Mouse (Mus musculus) heart, embryonic 14.5 days (tissue): ENCODE data around the gene Jup. TPM values are rescaled to one million over a fixed set of nuclear protein-coding genes. Genes with fewer than 3 reads are reported as not detected.
A peak's percentile ranks its signal among the peaks of the same experiment; 100 is the strongest.

Experiments used
- ATAC-seq: fragments of 200-750 bp; cut with Nextera tagmentation; 2 replicates; pipeline ENCODE4 v1.8.0; 2017; ENCODE audit warnings: low read depth, moderate TSS enrichment; ENCODE audit not compliant: insufficient number of reproducible peaks, insufficient read depth, low FRiP score
- H3K27ac ChIP-seq, 2 experiments: fragments of 200-500 bp in 1 of 2; fragments of 300-500 bp in 1 of 2; sonication (generic) in 1 of 2; replicated peaks in 1 of 2; 2 replicates each; pipeline ENCODE4 v1.5.1; 2012 to 2014; ENCODE audit warnings: low read depth in 2 of 2, low read length in 2 of 2, control low read depth in 1 of 2, mild to moderate bottlenecking in 1 of 2, mixed read lengths in 1 of 2; ENCODE audit not compliant: control insufficient read depth in 1 of 2, insufficient read depth in 1 of 2
- H3K27me3 ChIP-seq: fragments of 300-500 bp; sonication (generic); 2 replicates; pipeline ENCODE4 v1.6.1; 2014; ENCODE audit warnings: mild to moderate bottlenecking, low read length, control low read depth; ENCODE audit not compliant: control insufficient read depth, insufficient read depth
- H3K36me3 ChIP-seq: fragments of 300-500 bp; sonication (generic); 2 replicates; pipeline ENCODE4 v1.6.1; 2014; ENCODE audit warnings: mild to moderate bottlenecking, control low read depth, low read length, mixed read lengths; ENCODE audit not compliant: control insufficient read depth, insufficient read depth
- H3K4me1 ChIP-seq, 2 experiments: fragments of 200-500 bp in 1 of 2; fragments of 300-500 bp in 1 of 2; sonication (generic) in 1 of 2; 2 replicates each; pipeline ENCODE4 v1.6.1; 2012 to 2014; ENCODE audit warnings: low read length in 2 of 2, control low read depth in 1 of 2, mixed read lengths in 1 of 2; ENCODE audit not compliant: control insufficient read depth in 2 of 2, insufficient read depth in 2 of 2
- H3K4me2 ChIP-seq: fragments of 300-500 bp; sonication (generic); 2 replicates; pipeline ENCODE4 v1.6.1; 2014; ENCODE audit warnings: mild to moderate bottlenecking, low read length
- H3K4me3 ChIP-seq, 2 experiments: fragments of 200-500 bp in 1 of 2; fragments of 300-500 bp in 1 of 2; sonication (generic) in 1 of 2; 2 replicates each; pipeline ENCODE4 v1.5.1; 2012 to 2014; ENCODE audit warnings: low read length in 2 of 2, mild to moderate bottlenecking in 2 of 2, control low read depth in 1 of 2, low read depth in 1 of 2, moderate library complexity in 1 of 2; ENCODE audit not compliant: control insufficient read depth in 1 of 2, insufficient read depth in 1 of 2
- H3K9ac ChIP-seq: fragments of 300-500 bp; sonication (generic); 2 replicates; pipeline ENCODE4 v1.6.1; 2014; ENCODE audit warnings: mild to moderate bottlenecking, low read length
- H3K9me3 ChIP-seq: fragments of 300-500 bp; sonication (generic); 2 replicates; pipeline ENCODE4 v1.6.1; 2016; ENCODE audit warnings: low read length, control low read depth; ENCODE audit not compliant: control insufficient read depth
- WGBS: fragments of 180-500 bp; shearing (Covaris S2); extraction: QIAGEN DNeasy Blood & Tissue Kit; methylation state at CpG from one replicate; pipeline ENCODE4 v1.1.7; 2014; 5-methylcytosine and 5-hydroxymethylcytosine counted together
- polyA plus RNA-seq: library from polyadenylated mRNA; unstranded; fragments of >200 nt; fragmentation: Nextera tagmentation; extraction: Ambion mirVana; gene quantifications from 2 replicates; pipeline ENCODE4 v1.2.1, GENCODE M21; 2014

Gene Jup
- polyA plus RNA-seq, 1 experiment from 2014 or later = 118 TPM

DNA sequence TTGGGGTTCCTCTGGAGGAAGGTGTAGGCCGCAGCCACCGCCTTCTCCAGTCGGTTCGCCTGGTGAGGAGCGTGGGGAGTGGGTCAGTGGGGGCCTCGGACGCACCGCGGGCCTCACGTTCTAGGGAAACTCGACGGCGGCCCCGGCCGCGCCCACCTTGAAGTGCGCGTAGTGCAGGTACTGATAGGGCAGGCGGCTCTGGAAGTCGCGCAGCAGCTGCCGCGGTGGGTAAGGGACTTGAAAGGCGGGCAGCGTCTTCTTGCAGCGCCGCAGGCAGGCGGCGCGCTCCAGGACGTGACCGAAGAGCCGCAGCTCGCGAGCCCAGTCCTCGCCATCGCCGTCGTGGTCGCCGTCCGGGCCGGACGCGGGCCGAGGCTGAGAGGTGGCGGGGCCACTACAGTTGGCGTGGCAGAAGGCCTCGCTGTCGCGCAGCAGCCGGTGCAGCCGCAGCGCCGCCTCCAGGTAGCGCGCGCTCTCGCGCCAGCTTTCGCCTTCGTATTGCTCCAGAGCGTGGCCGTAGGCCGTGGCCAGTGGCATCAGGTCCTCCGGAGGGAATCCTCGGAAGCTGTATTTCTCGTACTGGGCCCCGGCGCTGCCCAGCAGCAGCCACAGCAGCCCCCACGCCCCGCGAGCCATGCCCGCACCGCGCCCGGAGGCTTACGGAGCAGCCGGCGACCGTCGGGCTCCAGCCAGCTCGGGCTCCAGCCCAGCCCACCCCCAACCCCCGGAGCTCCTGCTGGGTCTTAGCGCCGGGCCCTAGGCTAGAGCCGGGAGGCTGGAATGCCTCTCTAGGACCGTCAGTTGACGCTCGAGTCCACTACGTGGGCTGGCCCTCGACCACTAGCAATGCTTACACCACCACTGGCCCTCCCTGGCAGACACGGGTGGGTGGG, 16.7 kb upstream of the Jup start, which contains the start of gene P3h4:
Gene P3h4, minus strand, starts transcription at position 816 of the 893 bp plus-strand sequence.
- Histone ChIP-seq H3K4me1 (peaks cover 28 to 33% of the 10 kb centered on the region in 2 experiments), H3K36me3 (peaks cover 38% of the 10 kb centered on the region), H3K4me2 (peak within 1 kb of the TSS; percentile 84), H3K9ac (peak within 1 kb of the TSS; percentile 88), H3K27me3 (no peaks in the 10 kb centered on the region), H3K27ac (peak within 1 kb of the TSS; percentile 93 to 97), H3K4me3 (peak within 1 kb of the TSS; percentile 55 to 78), H3K9me3 (no peaks in the 10 kb centered on the region)
- under 1% methylated on average over 92 of the region's 93 CpGs for WGBS
- peak; percentile 93 for ATAC-seq

DNA sequence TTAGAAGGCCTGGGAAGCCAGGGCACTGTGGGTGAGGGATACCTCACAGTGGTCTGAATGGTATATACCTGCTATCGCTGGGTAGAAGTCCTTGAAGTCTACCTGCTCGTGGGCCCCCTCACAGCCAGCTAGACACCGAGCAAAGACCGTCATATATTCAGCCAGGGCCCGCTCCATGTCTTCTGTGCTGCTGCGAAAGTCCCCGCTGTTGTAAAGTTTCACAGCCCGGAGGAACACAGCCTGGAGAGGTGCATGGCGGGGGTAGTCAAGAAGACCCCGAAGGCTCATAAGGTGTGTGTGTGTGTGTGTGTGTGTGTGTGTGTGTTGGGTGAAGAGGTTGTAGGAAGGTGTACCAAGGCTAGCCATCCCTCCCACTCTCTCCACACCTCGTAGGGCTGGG, 16.0 kb upstream of the Jup start:
- H3K9me3 ChIP-seq = no peaks in the 10 kb centered on the region
- peak overlapping the region; percentile 93 to 97; a peak in 3 of 4 replicates for H3K27ac ChIP-seq
- H3K4me1 ChIP-seq = peaks cover 28 to 33% of the 10 kb centered on the region in 2 experiments
- peak overlapping the region; percentile 84 for H3K4me2 ChIP-seq
- H3K27me3 ChIP-seq = no peaks in the 10 kb centered on the region
- 51% methylated on average over 11 of the region's 11 CpGs for WGBS
- peak overlapping the region; percentile 55 to 78 for H3K4me3 ChIP-seq
- peaks cover 42% of the 10 kb centered on the region for H3K36me3 ChIP-seq
- ATAC-seq = no peak
- peak overlapping the region; percentile 88 for H3K9ac ChIP-seq

DNA sequence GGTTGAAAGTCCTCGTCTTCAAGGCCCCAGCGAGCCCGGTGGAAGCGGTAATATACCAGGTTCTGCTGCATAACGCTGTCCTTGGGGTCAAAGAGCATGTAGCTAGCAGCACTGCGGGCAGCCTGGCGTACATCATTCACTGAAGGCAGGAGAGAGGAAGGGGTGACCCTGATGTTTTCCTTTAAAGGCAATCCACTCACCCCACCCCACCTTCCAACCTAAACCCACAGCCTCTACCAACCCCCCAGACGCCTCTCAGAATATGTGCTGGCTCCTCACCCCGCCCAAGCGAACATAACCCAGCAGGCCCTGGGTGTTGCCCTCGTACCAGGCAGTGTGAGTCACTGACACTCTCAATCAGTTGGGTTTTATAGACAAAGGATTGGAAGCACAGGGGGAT, 14.2 kb upstream of the Jup start:
- Histone ChIP-seq H3K4me3 (no peak overlapping the region), H3K27me3 (no peaks in the 10 kb centered on the region), H3K9me3 (no peaks in the 10 kb centered on the region), H3K27ac (peak overlapping the region; percentile 14 to 31; a peak in 1 of 4 replicates), H3K36me3 (peaks cover 51% of the 10 kb centered on the region), H3K9ac (peak overlapping the region; percentile 88; the same call in 1 of the 2 replicates), H3K4me2 (peak overlapping the region; percentile 84), H3K4me1 (peaks cover 27 to 29% of the 10 kb centered on the region in 2 experiments)
- WGBS = 62% methylated on average over 11 of the region's 11 CpGs
- ATAC-seq = no peak

DNA sequence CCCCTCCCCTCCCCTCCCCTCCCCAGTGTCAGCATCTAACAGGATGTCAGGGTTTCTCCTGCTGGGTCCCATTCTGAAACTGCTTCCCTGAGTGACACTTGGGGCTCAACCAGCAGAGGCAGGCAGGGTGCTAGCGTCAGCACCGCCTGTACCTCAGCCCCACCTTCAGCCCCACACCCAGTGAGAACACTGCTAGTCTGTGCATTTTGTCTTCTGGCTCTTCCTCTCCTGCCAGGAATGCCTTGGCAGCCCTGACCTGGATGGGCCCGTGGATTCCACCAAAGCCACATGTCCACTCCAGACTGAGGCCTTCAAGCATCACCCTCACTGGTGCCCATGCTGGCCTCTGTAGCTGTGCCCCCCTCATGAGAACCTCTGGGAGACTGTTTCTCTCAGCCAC, 12.1 kb upstream of the Jup start:
- ATAC-seq = no peak

DNA sequence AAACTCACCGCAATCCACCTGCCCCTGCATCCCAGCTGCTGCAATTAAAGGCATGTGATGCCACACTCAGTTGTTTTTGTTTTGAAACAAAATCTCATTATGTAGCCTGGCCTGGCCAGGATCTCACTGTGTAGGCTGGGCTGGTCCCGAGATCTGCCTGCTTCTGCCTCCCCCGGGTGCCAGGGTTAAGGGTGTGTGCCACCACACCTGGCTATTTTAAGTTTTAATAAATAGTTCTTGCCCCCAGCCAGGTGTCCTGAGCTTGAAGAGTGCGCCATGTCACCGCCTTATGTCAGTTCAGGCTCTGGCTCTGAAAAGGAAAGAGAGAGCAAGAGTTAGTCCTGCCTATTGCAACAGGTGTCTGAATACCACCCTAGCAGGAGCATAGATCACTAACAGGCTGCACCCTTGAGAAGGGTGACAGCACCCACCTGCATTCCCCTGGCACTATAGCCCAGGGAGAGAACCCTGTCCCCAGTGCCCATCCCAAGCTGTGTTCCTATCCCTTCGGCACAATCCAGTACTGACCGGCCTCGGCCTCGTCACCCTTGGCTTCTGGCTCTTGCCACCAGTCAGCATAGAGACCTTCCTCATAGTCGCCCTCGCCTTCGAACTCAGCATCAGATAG, 11.4 kb upstream of the Jup start:
- no peak overlapping the region for H3K9ac ChIP-seq
- H3K27me3 ChIP-seq = no peaks in the 10 kb centered on the region
- no peak overlapping the region for H3K4me2 ChIP-seq
- no peak for ATAC-seq
- 89% methylated on average over 12 of the region's 12 CpGs for WGBS
- H3K27ac ChIP-seq = no peak overlapping the region
- no peaks in the 10 kb centered on the region for H3K9me3 ChIP-seq
- H3K36me3 ChIP-seq = peaks cover 51% of the 10 kb centered on the region
- H3K4me3 ChIP-seq = no peak overlapping the region
- H3K4me1 ChIP-seq = peaks cover 28 to 30% of the 10 kb centered on the region in 2 experiments

More for the DNA sequence above, 12.1 kb upstream of the Jup start:
- no peak overlapping the region for H3K4me3 ChIP-seq
- 76% methylated on average over 3 of the region's 3 CpGs for WGBS
- H3K4me2 ChIP-seq = no peak overlapping the region
- peaks cover 51% of the 10 kb centered on the region for H3K36me3 ChIP-seq
- no peak overlapping the region for H3K9ac ChIP-seq
- H3K27ac ChIP-seq = no peak overlapping the region
- H3K4me1 ChIP-seq = peaks cover 21 to 22% of the 10 kb centered on the region in 2 experiments
- H3K9me3 ChIP-seq = no peaks in the 10 kb centered on the region
- H3K27me3 ChIP-seq = no peaks in the 10 kb centered on the region

DNA sequence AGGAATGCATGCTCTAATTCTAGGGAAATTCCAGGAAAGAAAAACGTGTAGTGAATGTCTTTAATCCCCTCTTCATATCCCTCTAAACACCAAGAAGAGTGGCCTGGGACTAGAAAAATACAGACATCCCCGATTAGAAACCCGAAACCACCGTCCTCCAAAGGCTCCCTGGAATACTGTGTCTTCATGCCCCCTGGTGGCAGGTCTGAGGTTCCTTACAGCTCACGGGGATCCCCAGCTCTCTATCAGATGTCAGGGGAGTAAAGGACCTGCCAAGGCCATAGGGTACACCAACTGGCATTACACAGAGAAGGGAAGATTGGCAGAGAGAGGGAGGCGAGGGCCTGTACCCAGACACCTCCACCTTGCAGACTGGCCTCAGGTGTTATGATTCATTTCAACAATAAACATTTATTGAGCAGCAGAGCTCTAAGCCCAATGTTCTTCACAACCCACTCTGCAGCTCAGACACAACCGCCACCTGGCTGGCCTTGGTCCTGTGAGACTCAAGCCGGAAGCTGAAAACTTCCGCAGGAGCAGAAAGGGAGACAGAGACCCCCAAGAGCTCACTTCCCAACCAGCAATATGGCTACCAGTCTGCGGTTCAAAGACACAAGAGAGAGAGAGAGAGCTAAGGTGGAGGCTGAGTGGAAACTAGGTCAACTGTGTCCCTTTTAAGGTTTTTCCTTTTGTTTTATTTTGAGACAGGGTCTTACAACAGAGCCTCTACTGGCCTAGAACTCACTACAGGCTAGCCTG, 10.7 kb upstream of the Jup start:
- 34% methylated on average over 10 of the region's 10 CpGs for WGBS
- peaks cover 51% of the 10 kb centered on the region for H3K36me3 ChIP-seq
- no peak overlapping the region for H3K4me3 ChIP-seq
- no peak overlapping the region for H3K27ac ChIP-seq
- no peaks in the 10 kb centered on the region for H3K9me3 ChIP-seq
- H3K9ac ChIP-seq = no peak overlapping the region
- H3K4me2 ChIP-seq = no peak overlapping the region
- no peaks in the 10 kb centered on the region for H3K27me3 ChIP-seq
- peak; percentile 49; the same call in 1 of the 2 replicates for ATAC-seq
- peaks cover 29 to 32% of the 10 kb centered on the region in 2 experiments for H3K4me1 ChIP-seq

DNA sequence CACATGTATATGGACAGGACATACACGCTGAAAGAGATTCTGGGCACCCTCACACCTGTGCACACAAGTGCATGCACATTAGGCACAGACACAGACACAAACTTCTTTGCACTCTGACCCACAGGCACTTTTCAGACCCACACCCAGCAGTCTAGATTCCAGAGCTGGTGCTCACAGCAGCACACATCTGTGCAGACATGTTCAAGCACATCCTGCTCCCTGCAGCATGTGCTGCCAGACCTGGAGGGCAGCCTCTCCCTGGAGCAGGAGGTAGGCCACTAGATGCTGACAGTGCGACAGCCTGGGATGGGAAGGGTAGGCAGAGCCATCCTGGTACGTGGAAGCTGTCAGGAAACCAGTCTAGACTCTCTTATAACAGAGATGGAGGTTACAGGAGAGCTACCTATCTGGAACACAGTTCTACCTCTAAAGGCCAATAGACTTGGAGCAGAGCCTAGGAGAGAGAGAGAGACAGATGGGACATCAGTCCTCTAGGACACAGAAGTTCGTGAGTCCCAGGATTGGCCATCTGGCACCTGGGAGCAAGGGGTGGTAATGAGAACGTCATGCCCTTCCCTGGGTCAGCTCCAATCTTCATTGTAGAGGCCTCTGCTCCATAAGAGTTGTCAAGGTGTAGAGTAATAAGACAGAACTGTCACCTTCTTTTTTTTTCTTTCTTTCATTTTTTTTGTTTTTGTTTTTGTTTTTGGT, 9.6 kb upstream of the Jup start:
- H3K9ac ChIP-seq = no peak overlapping the region
- H3K27me3 ChIP-seq = no peaks in the 10 kb centered on the region
- H3K27ac ChIP-seq = no peak overlapping the region
- no peak for ATAC-seq
- WGBS = 84% methylated on average over 5 of the region's 5 CpGs
- H3K9me3 ChIP-seq = no peaks in the 10 kb centered on the region
- H3K4me1 ChIP-seq = peaks cover 29 to 32% of the 10 kb centered on the region in 2 experiments
- H3K4me2 ChIP-seq = no peak overlapping the region
- peaks cover 45% of the 10 kb centered on the region for H3K36me3 ChIP-seq
- H3K4me3 ChIP-seq = no peak overlapping the region
